Mouse (Mus musculus): ENCODE measurements around the gene 1700088E04Rik. TPM values are rescaled to one million over a fixed set of nuclear protein-coding genes. Genes with fewer than 3 reads are reported as not detected.

Gene 1700088E04Rik
- total RNA-seq, 2 experiments from 2014 or later, result 8.0 to 9.0 TPM

- DNase-seq (ENCODE audit: low spot score in 2 of 2), result no peak
These were observed 40.7 kb downstream of the 1700088E04Rik start for GRCm38 (mm10) chr15:79100391-79100790.

- DNase-seq (ENCODE audit: low spot score in 2 of 2), result no peak
These were observed 41.6 kb downstream of the 1700088E04Rik start for GRCm38 (mm10) chr15:79099456-79099855.

- no peak for DNase-seq (ENCODE audit: low spot score in 2 of 2)
These were observed 42.2 kb downstream of the 1700088E04Rik start for GRCm38 (mm10) chr15:79098868-79099267.

GRCm38 (mm10) chr15:79098220-79098619 is 42.8 kb downstream of the 1700088E04Rik start:
- DNase-seq (ENCODE audit: low spot score in 2 of 2), result no peak

- peak in 1 of 2 experiments; percentile 42 for DNase-seq (ENCODE audit: low spot score in 2 of 2)
These were observed 43.4 kb downstream of the 1700088E04Rik start for GRCm38 (mm10) chr15:79097611-79098025.

- no peak for DNase-seq (ENCODE audit: low spot score in 2 of 2)
These were observed 43.9 kb downstream of the 1700088E04Rik start for GRCm38 (mm10) chr15:79097135-79097534.

GRCm38 (mm10) chr15:79096556-79096955 is 44.5 kb downstream of the 1700088E04Rik start:
- DNase-seq (ENCODE audit: low spot score in 2 of 2), result no peak

GRCm38 (mm10) chr15:79095483-79095882 is 45.6 kb downstream of the 1700088E04Rik start:
- no peak for DNase-seq (ENCODE audit: low spot score in 2 of 2)

- no peak for DNase-seq (ENCODE audit: low spot score in 2 of 2)
These were observed 47.8 kb downstream of the 1700088E04Rik start for GRCm38 (mm10) chr15:79093083-79093839.

GRCm38 (mm10) chr15:79092284-79092683 is 48.8 kb downstream of the 1700088E04Rik start:
- no peak for DNase-seq (ENCODE audit: low spot score in 2 of 2)

- DNase-seq (ENCODE audit: low spot score in 2 of 2), result no peak
These were observed 61.5 kb downstream of the 1700088E04Rik start for GRCm38 (mm10) chr15:79079567-79079966.

Other genes starting within 250 kb of the 1700088E04Rik start
- gene Gm49510, start 241.6 kb downstream of the 1700088E04Rik start, total RNA-seq (2021), result not detected
- 10 to 100 TPM; 25.3 to 26.0 TPM for gene Sh3bp1, start 241.5 kb downstream of the 1700088E04Rik start, total RNA-seq (2021)
- 1 to 10 TPM; 9.8 to 9.9 TPM for gene Pdxp, start 227.3 kb downstream of the 1700088E04Rik start, total RNA-seq (2021)
- 100 to 1,000 TPM; 382 to 438 TPM for gene Lgals1, start 214.5 kb downstream of the 1700088E04Rik start, total RNA-seq (2021)
- gene Nol12, start 206.3 kb downstream of the 1700088E04Rik start, total RNA-seq (2021), result 10 to 100 TPM; 40.0 to 47.3 TPM
- gene Triobp, start 193.5 kb downstream of the 1700088E04Rik start, total RNA-seq (2021), result 100 to 1,000 TPM in 1 of 2 experiments, 10 to 100 TPM in 1; 96.9 to 112 TPM
- 100 to 1,000 TPM; 361 to 374 TPM for gene H1f0, start 112.8 kb downstream of the 1700088E04Rik start, total RNA-seq (2021)
- gene Galr3, start 99.4 kb downstream of the 1700088E04Rik start, total RNA-seq (2021), result 1 to 10 TPM in 1 of 2 experiments, under 1 TPM in 1; 0.65 to 1.1 TPM
- gene Ankrd54, start 78.4 kb downstream of the 1700088E04Rik start, total RNA-seq (2021), result 10 to 100 TPM; 23.8 to 29.7 TPM
- 100 to 1,000 TPM; 158 to 162 TPM for gene Eif3l, start 66.1 kb downstream of the 1700088E04Rik start, total RNA-seq (2021)
- gene Micall1, start 32.4 kb downstream of the 1700088E04Rik start, total RNA-seq (2021), result 10 to 100 TPM; 36.0 to 40.2 TPM
- 100 to 1,000 TPM; 134 to 142 TPM for gene Polr2f, start 244 bp downstream of the 1700088E04Rik start, total RNA-seq (2021)
- gene Sox10, start 24.0 kb upstream of the 1700088E04Rik start, total RNA-seq (2021), result 10 to 100 TPM in 1 of 2 experiments, 1 to 10 TPM in 1; 9.5 to 12.3 TPM
- gene Pick1, start 87.9 kb upstream of the 1700088E04Rik start, total RNA-seq (2021), result 10 to 100 TPM; 32.1 to 33.2 TPM
- gene Gm49486, start 88.1 kb upstream of the 1700088E04Rik start, total RNA-seq (2021), result under 1 TPM; 0.17 to 0.70 TPM
- under 1 TPM; 0.17 TPM for gene Slc16a8, start 113.5 kb upstream of the 1700088E04Rik start, total RNA-seq (2021)
- 1 to 10 TPM; 2.3 to 5.5 TPM for gene Baiap2l2, start 144.3 kb upstream of the 1700088E04Rik start, total RNA-seq (2021)
- 10 to 100 TPM; 25.3 to 28.2 TPM for gene Pla2g6, start 187.1 kb upstream of the 1700088E04Rik start, total RNA-seq (2021)
- gene Maff, start 205.4 kb upstream of the 1700088E04Rik start, total RNA-seq (2021), result 1 to 10 TPM; 3.2 to 4.6 TPM

All from adrenal gland, postnatal 4 days (tissue).